Mouse (Mus musculus): Measurements from ENCODE around the gene Cd72.

Cd72 gene

GRCm38 (mm10) chr4:43425648-43426380, 28.6 kb downstream of the Cd72 start:
- DNase-seq: peak; percentile 67

- DNase-seq: no peak
Observed at GRCm38 (mm10) chr4:43425197-43425596, 29.2 kb downstream of the Cd72 start.

GRCm38 (mm10) chr4:43424072-43424471, 30.4 kb downstream of the Cd72 start:
- DNase-seq: no peak

GRCm38 (mm10) chr4:43423267-43423934, 31.0 kb downstream of the Cd72 start:
- DNase-seq: no peak

GRCm38 (mm10) chr4:43421632-43422240, 32.7 kb downstream of the Cd72 start:
- DNase-seq: no peak

- peak; percentile 78 for DNase-seq
Observed at GRCm38 (mm10) chr4:43420305-43420704, 34.1 kb downstream of the Cd72 start.

- DNase-seq: no peak
Observed at GRCm38 (mm10) chr4:43419801-43420281, 34.6 kb downstream of the Cd72 start.

GRCm38 (mm10) chr4:43418973-43419656, 35.3 kb downstream of the Cd72 start:
- DNase-seq: no peak

GRCm38 (mm10) chr4:43418450-43418849, 36.0 kb downstream of the Cd72 start:
- no peak for DNase-seq

GRCm38 (mm10) chr4:43417269-43418062, 37.0 kb downstream of the Cd72 start:
- DNase-seq: no peak

GRCm38 (mm10) chr4:43416071-43416490, 38.3 kb downstream of the Cd72 start:
- no peak for DNase-seq

GRCm38 (mm10) chr4:43415221-43416070, 39.0 kb downstream of the Cd72 start:
- DNase-seq: no peak

- no peak for DNase-seq
Observed at GRCm38 (mm10) chr4:43414761-43415160, 39.7 kb downstream of the Cd72 start.

- DNase-seq: no peak
Observed at GRCm38 (mm10) chr4:43407071-43407920, 47.1 kb downstream of the Cd72 start.

- DNase-seq: no peak
Observed at GRCm38 (mm10) chr4:43406162-43406971, 48.1 kb downstream of the Cd72 start.

- no peak for DNase-seq
Observed at GRCm38 (mm10) chr4:43404697-43405096, 49.7 kb downstream of the Cd72 start.

- DNase-seq: no peak
Observed at GRCm38 (mm10) chr4:43402212-43402611, 52.2 kb downstream of the Cd72 start.

GRCm38 (mm10) chr4:43401486-43401885, 52.9 kb downstream of the Cd72 start:
- DNase-seq: no peak

- no peak for DNase-seq
Observed at GRCm38 (mm10) chr4:43400976-43401375, 53.5 kb downstream of the Cd72 start.

Data from thymus, postnatal 4 days (tissue).